Mouse (Mus musculus): Measurements from ENCODE around the gene Stac2.

GRCm38 (mm10) chr11:98021118-98021517, 32.1 kb downstream of the Stac2 start:
- TF ChIP-seq CTCF (IDR thresholded peaks at IDR 0.05; ENCODE audit: control insufficient read depth, insufficient read depth, insufficient replicate concordance, low read depth, low read length) (no peak), POLR2A (IDR thresholded peaks at IDR 0.05; ENCODE audit: control insufficient read depth, low read depth, low read length) (no peak)
